Comparison of ENCODE assay signal across 11 mouse cellular contexts in genomic region chr1:80025863-80026616, GRCm38 (mm10).
"Had no signal": no experiment of that assay in that cellular context is flagged by ENCODE, and none has a peak within 500 bp of the region (broad histone marks: within the 10 kb centered on the region; RNA-seq: fewer than 3 reads in every experiment).

No protein-coding gene starts in this region.

- H3K9me3 ChIP-seq: limb, embryonic 13.5 days; midbrain, embryonic 10.5 days; midbrain, embryonic 15.5 days; stomach, embryonic 15.5 days had no signal

- H3K4me1 ChIP-seq: limb, embryonic 13.5 days; midbrain, embryonic 10.5 days had no signal

- H3K27ac ChIP-seq: limb, embryonic 13.5 days; liver, embryonic 14.5 days; midbrain, embryonic 10.5 days; midbrain, embryonic 15.5 days; stomach, embryonic 15.5 days had no signal

- H3K4me2 ChIP-seq: limb, embryonic 13.5 days; midbrain, embryonic 15.5 days; stomach, embryonic 15.5 days had no signal

- H3K9ac ChIP-seq: limb, embryonic 13.5 days; liver, embryonic 14.5 days; midbrain, embryonic 15.5 days; stomach, embryonic 15.5 days had no signal

- DNase-seq: kidney, postnatal 10 days; kidney, postnatal 4 days; left cerebral cortex, postnatal 4 days; lung, adult 18-20 months; right cerebral cortex, postnatal 14 days; thymus, postnatal 14 days had no signal

- ATAC-seq: midbrain, embryonic 15.5 days had no signal

- H3K36me3 ChIP-seq: limb, embryonic 13.5 days; midbrain, embryonic 10.5 days; midbrain, embryonic 15.5 days; stomach, embryonic 15.5 days had no signal

- H3K4me3 ChIP-seq: limb, embryonic 13.5 days; midbrain, embryonic 10.5 days; midbrain, embryonic 15.5 days; stomach, embryonic 15.5 days had no signal

- H3K27me3 ChIP-seq: limb, embryonic 13.5 days; midbrain, embryonic 15.5 days; stomach, embryonic 15.5 days had no signal
